Mouse (Mus musculus): ENCODE data around the gene Sptssa.

DNA sequence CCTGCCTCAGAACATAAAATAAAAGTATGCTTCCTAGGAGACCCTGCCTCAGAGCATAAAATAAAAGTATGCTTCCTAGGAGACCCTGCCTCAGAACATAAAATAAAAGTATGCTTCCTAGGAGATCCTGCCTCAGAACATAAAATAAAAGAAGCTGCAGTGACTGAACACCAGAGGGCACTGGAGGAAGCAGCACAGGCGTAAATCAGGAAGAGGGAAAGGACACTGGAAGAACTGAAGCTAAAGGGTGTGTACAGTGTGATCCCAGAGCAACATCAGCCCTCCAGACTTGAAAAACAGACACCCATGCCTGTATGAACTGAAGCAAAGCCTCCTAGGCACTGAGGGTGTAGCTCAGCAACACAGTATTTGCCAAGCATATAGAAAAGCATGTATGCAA, 26.8 kb upstream of the Sptssa start:
- TF ChIP-seq POLR2A (IDR thresholded peaks at IDR 0.05; ENCODE audit: low read depth, low read length) (no peak), CTCF (IDR thresholded peaks at IDR 0.05; ENCODE audit: extremely low read depth, insufficient read length, insufficient replicate concordance, low read depth, low read length) (peak; percentile 31; the same call in 1 of the 2 replicates)
